ENCODE assay signal across 13 mouse cellular contexts in the genomic region with DNA sequence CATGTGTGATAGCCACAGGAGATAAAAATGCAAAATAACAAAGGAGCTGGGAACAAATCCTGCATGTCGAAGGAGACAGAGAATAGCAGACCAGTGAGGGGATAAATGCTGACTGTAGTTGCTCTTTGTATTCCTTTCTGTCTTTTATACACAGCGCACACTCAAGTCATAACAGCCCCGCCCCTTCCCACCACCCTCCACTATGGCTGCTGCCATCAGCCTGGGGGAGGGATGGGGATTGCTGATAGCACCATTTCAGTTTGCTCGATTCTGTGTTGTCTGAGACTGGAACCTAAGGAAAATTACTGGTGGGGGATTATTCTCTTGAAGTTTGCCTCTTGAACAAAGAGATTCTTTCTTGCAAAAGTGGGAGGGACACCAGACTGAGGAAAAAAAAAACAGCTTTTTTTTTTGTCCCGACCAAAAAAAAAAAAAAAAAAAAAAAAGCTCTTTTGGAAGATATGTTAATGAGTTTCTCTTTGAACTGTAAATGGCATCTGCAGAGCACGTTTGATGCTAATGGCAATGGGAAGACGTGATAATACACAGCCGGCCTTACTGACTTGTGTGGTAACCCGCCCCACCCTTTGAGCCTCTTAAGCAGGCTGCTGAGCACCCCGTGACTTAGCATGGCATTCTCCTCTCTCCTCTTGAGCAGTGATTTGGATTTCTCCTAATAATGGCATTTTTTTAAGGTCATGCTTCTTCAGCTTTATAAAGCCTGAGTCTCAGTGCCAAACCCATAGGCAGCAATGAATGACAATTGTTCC.
DNase-seq lines count a peak whose midpoint lies in the region; ATAC-seq and TF ChIP-seq lines count a peak whose summit lies in the region.
"Had no signal": no experiment of that assay in that cellular context is flagged by ENCODE, and none has a peak within 500 bp of the region (broad histone marks: within the 10 kb centered on the region; RNA-seq: fewer than 3 reads in every experiment).

No protein-coding gene starts in this region.

- WGBS in forebrain, embryonic 14.5 days: 3% methylated on average over 10 of the region's 10 CpGs
- 4% methylated on average over 10 of the region's 10 CpGs for WGBS in midbrain, embryonic 13.5 days
- WGBS in kidney, embryonic 16.5 days: 49% methylated on average over 9 of the region's 10 CpGs

- TF ChIP-seq CTCF in layer of hippocampus, adult 2 months (conservative IDR thresholded peaks at IDR 0.05): no peak

- H3K4me1 ChIP-seq in ES-E14 (ENCODE audit: control insufficient read depth in 2 of 2, insufficient read depth in 2 of 2, low read length in 2 of 2, poor library complexity in 1 of 2): peaks cover 0 to 2% of the 10 kb centered on the region in 2 experiments; a peak in 1 of 4 replicates
- peaks cover 8% of the 10 kb centered on the region; the same call in 1 of the 2 replicates for H3K4me1 ChIP-seq in forebrain, embryonic 14.5 days (ENCODE audit: control insufficient read depth, insufficient read depth, low read length)
- peaks cover 21% of the 10 kb centered on the region for H3K4me1 ChIP-seq in midbrain, embryonic 13.5 days (replicated peaks)
- 0 out of 2 replicates have a peak, but pooled peaks cover 3% of the 10 kb centered on the region for H3K4me1 ChIP-seq in kidney, embryonic 16.5 days (ENCODE audit: insufficient read depth, low read length)
- H3K4me1 ChIP-seq: liver, embryonic 12.5 days had no signal

- no peak overlapping the region for H3K9ac ChIP-seq in ES-E14 (ENCODE audit: insufficient read depth, low read depth, low read length, poor library complexity, severe bottlenecking)
- peak overlapping the region; percentile 21; the same call in 1 of the 2 replicates for H3K9ac ChIP-seq in forebrain, embryonic 14.5 days (ENCODE audit: low read length)
- no peak overlapping the region for H3K9ac ChIP-seq in midbrain, embryonic 13.5 days (replicated peaks)
- no peak overlapping the region for H3K9ac ChIP-seq in kidney, embryonic 16.5 days (replicated peaks; ENCODE audit: low read length)
- H3K9ac ChIP-seq: liver, embryonic 12.5 days had no signal

- no peaks in the 10 kb centered on the region for H3K9me3 ChIP-seq in ES-E14 (ENCODE audit: control insufficient read depth, insufficient read depth, low read depth, low read length)
- H3K9me3 ChIP-seq in forebrain, embryonic 14.5 days (replicated peaks; ENCODE audit: control insufficient read depth, low read length): no peaks in the 10 kb centered on the region
- H3K9me3 ChIP-seq in midbrain, embryonic 13.5 days: no peaks in the 10 kb centered on the region
- no peaks in the 10 kb centered on the region for H3K9me3 ChIP-seq in kidney, embryonic 16.5 days (ENCODE audit: low read length)
- H3K9me3 ChIP-seq: liver, embryonic 12.5 days had no signal

- peak; percentile 94 for ATAC-seq in forebrain, embryonic 14.5 days
- ATAC-seq in midbrain, embryonic 13.5 days: peak; percentile 96
- ATAC-seq in kidney, embryonic 16.5 days (ENCODE audit: low FRiP score, low TSS enrichment): no peak
- ATAC-seq: liver, embryonic 12.5 days had no signal

- no peak overlapping the region for H3K27ac ChIP-seq in ES-E14 (ENCODE audit: insufficient read depth, low read depth, low read length, poor library complexity, severe bottlenecking)
- H3K27ac ChIP-seq in forebrain, embryonic 14.5 days (ENCODE audit: low read depth, low read length): peak overlapping the region; percentile 15
- peak overlapping the region; percentile 75 for H3K27ac ChIP-seq in midbrain, embryonic 13.5 days
- no peak overlapping the region for H3K27ac ChIP-seq in kidney, embryonic 16.5 days (ENCODE audit: low read length)
- H3K27ac ChIP-seq in layer of hippocampus, adult 2 months: no peak overlapping the region
- H3K27ac ChIP-seq: liver, embryonic 12.5 days had no signal

- in situ Hi-C loops in ES-E14 (cut with MboI; ENCODE audit: low sequenced_read_pairs in 2 of 2, unreplicated experiment in 2 of 2): no loop called here

- H3K4me3 ChIP-seq in ES-E14 (ENCODE audit: insufficient read depth in 1 of 2, low read depth in 1 of 2, low read length in 2 of 2, poor library complexity in 1 of 2, severe bottlenecking in 1 of 2): no peak overlapping the region
- no peak overlapping the region for H3K4me3 ChIP-seq in forebrain, embryonic 14.5 days (ENCODE audit: low read depth, low read length)
- no peak overlapping the region for H3K4me3 ChIP-seq in midbrain, embryonic 13.5 days (replicated peaks)
- no peak overlapping the region for H3K4me3 ChIP-seq in kidney, embryonic 16.5 days (ENCODE audit: low read length)
- no peak overlapping the region; the same call in 1 of the 2 replicates for H3K4me3 ChIP-seq in layer of hippocampus, adult 2 months
- H3K4me3 ChIP-seq: liver, embryonic 12.5 days had no signal

- peak overlapping the region; percentile 37 for H3K4me2 ChIP-seq in forebrain, embryonic 14.5 days (ENCODE audit: low read length)
- peak overlapping the region; percentile 41 for H3K4me2 ChIP-seq in midbrain, embryonic 13.5 days (replicated peaks)
- no peak overlapping the region for H3K4me2 ChIP-seq in kidney, embryonic 16.5 days (replicated peaks; ENCODE audit: low read depth, low read length)
- H3K4me2 ChIP-seq: liver, embryonic 12.5 days had no signal

- peak; percentile 63 for DNase-seq in ES-CJ7 (ENCODE audit: low read depth, low spot score)
- no peak for DNase-seq in ES-E14 (ENCODE audit: low read depth, low spot score)
- DNase-seq in forebrain, embryonic 14.5 days (ENCODE audit: low spot score): peak; percentile 80
- DNase-seq in layer of hippocampus, adult 2 months (ENCODE audit: low spot score in 2 of 2): no peak
- DNase-seq in thymus, postnatal 36 days: no peak
- DNase-seq: adrenal gland, postnatal 10 days; cerebellum, adult 9-10 months; heart, postnatal 4 days; right cerebral cortex, postnatal 25 days had no signal

- no peaks in the 10 kb centered on the region for H3K27me3 ChIP-seq in forebrain, embryonic 14.5 days (replicated peaks; ENCODE audit: control insufficient read depth, insufficient read depth, low read length)
- H3K27me3 ChIP-seq in midbrain, embryonic 13.5 days: no peaks in the 10 kb centered on the region
- peaks cover 7% of the 10 kb centered on the region for H3K27me3 ChIP-seq in kidney, embryonic 16.5 days (ENCODE audit: insufficient read depth, low read length)
- H3K27me3 ChIP-seq: liver, embryonic 12.5 days had no signal

- H3K36me3 ChIP-seq in ES-E14 (ENCODE audit: control insufficient read depth, insufficient read depth, low read length, poor library complexity, severe bottlenecking): no peaks in the 10 kb centered on the region
- H3K36me3 ChIP-seq in forebrain, embryonic 14.5 days (ENCODE audit: control insufficient read depth, insufficient read depth, low read length): no peaks in the 10 kb centered on the region
- no peaks in the 10 kb centered on the region for H3K36me3 ChIP-seq in midbrain, embryonic 13.5 days
- H3K36me3 ChIP-seq in kidney, embryonic 16.5 days (ENCODE audit: insufficient read depth, low read length): no peaks in the 10 kb centered on the region
- H3K36me3 ChIP-seq: G1E; liver, embryonic 12.5 days had no signal

TF ChIP-seq in ES-E14, 5 proteins besides CTCF, POLR2A, EP300 and RAD21:
- no peak for TF ChIP-seq MAFK (IDR thresholded peaks at IDR 0.05; ENCODE audit: insufficient read depth, low read depth, low read length)
- no peak for TF ChIP-seq ZC3H11A (IDR thresholded peaks at IDR 0.05; ENCODE audit: borderline replicate concordance, low read depth, low read length)
- TF ChIP-seq ZNF384 (IDR thresholded peaks at IDR 0.05; ENCODE audit: low read depth, low read length): peak; percentile 88
- no peak for TF ChIP-seq CHD2 (IDR thresholded peaks at IDR 0.05; ENCODE audit: low read depth, low read length)
- TF ChIP-seq HCFC1 (IDR thresholded peaks at IDR 0.05; ENCODE audit: borderline replicate concordance, insufficient read depth, low read length): no peak

Comparison
In these comparisons a context has a peak if more than half of its experiments do, and no peak if none do; other contexts are left out.
1. DNase-seq: peak in ES-CJ7 (single experiment) and forebrain, embryonic 14.5 days (single experiment); none in ES-E14 (single experiment), layer of hippocampus, adult 2 months (0 of 2) and thymus, postnatal 36 days (0 of 2).
2. H3K27ac ChIP-seq: peak in forebrain, embryonic 14.5 days (single experiment) and midbrain, embryonic 13.5 days (single experiment); none in ES-E14 (single experiment), kidney, embryonic 16.5 days (single experiment) and layer of hippocampus, adult 2 months (single experiment).